Mouse (Mus musculus): ENCODE data around the gene Rabl2.

GRCm38 (mm10) chr15:89582494-89582893 lies 9.2 kb downstream of the Rabl2 start:
- no peak for TF ChIP-seq CTCF (IDR thresholded peaks at IDR 0.05; ENCODE audit: insufficient read depth, low read length)
- no peak for TF ChIP-seq POLR2A (IDR thresholded peaks at IDR 0.05; ENCODE audit: borderline replicate concordance, extremely low read depth, low read depth, low read length)

Measured in lung, adult 2 months (tissue).